Mouse (Mus musculus) yolk sac, embryonic 10.5 days (tissue): ENCODE results near the gene Scarb1.

Experiments
- DNase-seq: peaks from one replicate; pipeline ENCODE4 v3.0.0-alpha.2; 2017; ENCODE audit warnings: low spot score

The Scarb1 gene

GRCm38 (mm10) chr5:125235398-125235797 is 105.5 kb downstream of the Scarb1 start:
- DNase-seq, result no peak

DNA sequence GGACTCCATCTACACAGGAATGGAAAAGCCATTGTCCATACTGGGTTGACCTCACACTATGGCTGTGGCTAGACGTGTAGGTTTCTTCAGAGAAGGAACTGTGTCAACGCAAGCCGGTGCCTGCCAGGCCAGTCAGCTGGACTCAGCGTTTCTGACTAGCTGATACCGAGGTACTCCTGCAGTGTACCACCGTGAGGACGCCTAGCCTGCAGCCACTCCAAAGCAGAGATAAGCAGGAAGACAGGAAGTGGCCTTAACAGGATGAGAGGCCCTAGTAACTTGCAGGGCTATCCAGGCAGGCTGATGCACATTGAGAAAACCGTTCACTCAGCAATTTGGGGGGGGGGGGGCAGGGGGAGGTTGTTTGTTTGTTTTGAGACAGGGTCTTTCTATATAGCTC is 106.5 kb downstream of the Scarb1 start:
- no peak for DNase-seq

- no peak for DNase-seq
These were observed 107.4 kb downstream of the Scarb1 start for GRCm38 (mm10) chr5:125233478-125233877.

- no peak for DNase-seq
These were observed 108.4 kb downstream of the Scarb1 start for GRCm38 (mm10) chr5:125232443-125232979.

- DNase-seq, result no peak
These were observed 110.4 kb downstream of the Scarb1 start for GRCm38 (mm10) chr5:125230463-125230862.

DNA sequence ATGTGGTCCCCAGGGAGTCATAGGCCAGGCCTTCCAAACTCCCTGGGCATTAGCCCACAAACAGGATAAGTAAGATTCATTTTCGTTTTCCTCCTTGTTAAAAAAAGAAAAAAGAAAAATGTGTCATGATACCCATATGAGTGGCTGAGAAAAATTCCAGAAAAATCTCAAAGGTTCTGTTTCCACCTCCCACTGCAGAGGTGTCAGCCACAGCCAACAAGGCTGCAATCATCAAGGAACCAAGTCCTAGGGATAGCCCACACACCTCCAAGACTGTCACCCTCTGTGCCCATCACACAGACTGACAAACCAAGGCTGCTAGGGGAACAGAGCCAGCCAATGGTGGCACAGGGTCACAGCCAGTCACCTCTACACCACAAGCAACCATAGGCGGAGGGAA is 111.8 kb downstream of the Scarb1 start:
- DNase-seq, result no peak

GRCm38 (mm10) chr5:125227699-125228098 is 113.2 kb downstream of the Scarb1 start:
- no peak for DNase-seq
